Mouse (Mus musculus): ENCODE data around the gene Cog8. TPM values are rescaled to one million over a fixed set of nuclear protein-coding genes. Genes with fewer than 3 reads are reported as not detected.

The Cog8 gene
- polyA plus RNA-seq, 1 experiment from 2014 or later, result 34.2 TPM

- WGBS, result 5% methylated on average over 66 of the region's 66 CpGs
These were observed 25.6 kb downstream of the Cog8 start, which contains the start of gene Vps4a for GRCm38 (mm10) chr8:107030650-107031576. TSS of gene Vps4a (plus strand) at chr8:107031222.

GRCm38 (mm10) chr8:107030058-107030457 is 26.4 kb downstream of the Cog8 start:
- Histone ChIP-seq H3K4me3 (ENCODE audit: low read depth, low read length) (no peak overlapping the region), H3K27ac (ENCODE audit: low read depth, low read length) (no peak overlapping the region), H3K36me3 (ENCODE audit: control insufficient read depth, insufficient read depth, low read length) (no peaks in the 10 kb centered on the region), H3K27me3 (replicated peaks; ENCODE audit: control insufficient read depth, insufficient read depth, low read length) (no peaks in the 10 kb centered on the region), H3K4me1 (ENCODE audit: control insufficient read depth, insufficient read depth, low read length) (peaks cover 10% of the 10 kb centered on the region), H3K9ac (ENCODE audit: low read length) (no peak overlapping the region), H3K4me2 (ENCODE audit: low read length) (no peak overlapping the region), H3K9me3 (replicated peaks; ENCODE audit: control insufficient read depth, low read length) (no peaks in the 10 kb centered on the region)
- no peak for ATAC-seq
- DNase-seq (ENCODE audit: low spot score), result no peak
- 76% methylated on average over 5 of the region's 5 CpGs for WGBS

More at GRCm38 (mm10) chr8:107030650-107031576, 25.6 kb downstream of the Cog8 start, which contains the start of gene Vps4a:
- Histone ChIP-seq H3K27ac (ENCODE audit: low read depth, low read length) (peak within 1 kb of the TSS; percentile 69), H3K4me3 (ENCODE audit: low read depth, low read length) (peak within 1 kb of the TSS; percentile 92), H3K4me2 (ENCODE audit: low read length) (peak within 1 kb of the TSS; percentile 84), H3K27me3 (replicated peaks; ENCODE audit: control insufficient read depth, insufficient read depth, low read length) (no peaks in the 10 kb centered on the region), H3K36me3 (ENCODE audit: control insufficient read depth, insufficient read depth, low read length) (peaks cover 5% of the 10 kb centered on the region; the same call in 1 of the 2 replicates), H3K9me3 (replicated peaks; ENCODE audit: control insufficient read depth, low read length) (no peaks in the 10 kb centered on the region), H3K4me1 (ENCODE audit: control insufficient read depth, insufficient read depth, low read length) (peaks cover 10% of the 10 kb centered on the region), H3K9ac (ENCODE audit: low read length) (peak within 1 kb of the TSS; percentile 95)
- DNase-seq (ENCODE audit: low spot score) (peak; percentile 94), ATAC-seq (peak; percentile 98)

- 79% methylated on average over 3 of the region's 3 CpGs for WGBS
- H3K4me3 ChIP-seq (ENCODE audit: low read depth, low read length), result no peak overlapping the region
- H3K4me2 ChIP-seq (ENCODE audit: low read length), result no peak overlapping the region
- no peak overlapping the region for H3K27ac ChIP-seq (ENCODE audit: low read depth, low read length)
- no peak for DNase-seq (ENCODE audit: low spot score)
- no peaks in the 10 kb centered on the region for H3K9me3 ChIP-seq (replicated peaks; ENCODE audit: control insufficient read depth, low read length)
- H3K4me1 ChIP-seq (ENCODE audit: control insufficient read depth, insufficient read depth, low read length), result peaks cover 10% of the 10 kb centered on the region
- no peak for ATAC-seq
- no peak overlapping the region for H3K9ac ChIP-seq (ENCODE audit: low read length)
- H3K36me3 ChIP-seq (ENCODE audit: control insufficient read depth, insufficient read depth, low read length), result no peaks in the 10 kb centered on the region
- no peaks in the 10 kb centered on the region for H3K27me3 ChIP-seq (replicated peaks; ENCODE audit: control insufficient read depth, insufficient read depth, low read length)
These were observed 27.2 kb downstream of the Cog8 start for GRCm38 (mm10) chr8:107029310-107029709.

GRCm38 (mm10) chr8:107023479-107023878 is 33.0 kb downstream of the Cog8 start:
- 91% methylated on average over 8 of the region's 8 CpGs for WGBS

GRCm38 (mm10) chr8:107014915-107015314 is 41.6 kb downstream of the Cog8 start:
- ATAC-seq, result no peak
- Histone ChIP-seq H3K4me3 (ENCODE audit: low read depth, low read length) (no peak overlapping the region), H3K4me2 (ENCODE audit: low read length) (no peak overlapping the region), H3K9me3 (replicated peaks; ENCODE audit: control insufficient read depth, low read length) (no peaks in the 10 kb centered on the region), H3K4me1 (ENCODE audit: control insufficient read depth, insufficient read depth, low read length) (no peaks in the 10 kb centered on the region), H3K27ac (ENCODE audit: low read depth, low read length) (no peak overlapping the region), H3K9ac (ENCODE audit: low read length) (no peak overlapping the region), H3K27me3 (replicated peaks; ENCODE audit: control insufficient read depth, insufficient read depth, low read length) (no peaks in the 10 kb centered on the region), H3K36me3 (ENCODE audit: control insufficient read depth, insufficient read depth, low read length) (no peaks in the 10 kb centered on the region)
- 88% methylated on average over 1 of the region's 1 CpGs for WGBS
- DNase-seq (ENCODE audit: low spot score), result no peak

More at GRCm38 (mm10) chr8:107023479-107023878, 33.0 kb downstream of the Cog8 start:
- no peak overlapping the region for H3K9ac ChIP-seq (ENCODE audit: low read length)
- no peaks in the 10 kb centered on the region for H3K36me3 ChIP-seq (ENCODE audit: control insufficient read depth, insufficient read depth, low read length)
- DNase-seq (ENCODE audit: low spot score) (no peak), ATAC-seq (no peak)
- no peak overlapping the region for H3K4me2 ChIP-seq (ENCODE audit: low read length)
- no peaks in the 10 kb centered on the region for H3K4me1 ChIP-seq (ENCODE audit: control insufficient read depth, insufficient read depth, low read length)
- H3K27ac ChIP-seq (ENCODE audit: low read depth, low read length), result no peak overlapping the region
- H3K9me3 ChIP-seq (replicated peaks; ENCODE audit: control insufficient read depth, low read length), result no peaks in the 10 kb centered on the region
- no peak overlapping the region for H3K4me3 ChIP-seq (ENCODE audit: low read depth, low read length)
- no peaks in the 10 kb centered on the region for H3K27me3 ChIP-seq (replicated peaks; ENCODE audit: control insufficient read depth, insufficient read depth, low read length)

GRCm38 (mm10) chr8:107012666-107013065 is 43.8 kb downstream of the Cog8 start:
- no peak overlapping the region for H3K4me2 ChIP-seq (ENCODE audit: low read length)
- H3K27ac ChIP-seq (ENCODE audit: low read depth, low read length), result no peak overlapping the region
- WGBS, result 88% methylated on average over 2 of the region's 2 CpGs
- no peak for ATAC-seq
- H3K9me3 ChIP-seq (replicated peaks; ENCODE audit: control insufficient read depth, low read length), result no peaks in the 10 kb centered on the region
- no peak for DNase-seq (ENCODE audit: low spot score)
- H3K4me1 ChIP-seq (ENCODE audit: control insufficient read depth, insufficient read depth, low read length), result no peaks in the 10 kb centered on the region
- no peaks in the 10 kb centered on the region for H3K27me3 ChIP-seq (replicated peaks; ENCODE audit: control insufficient read depth, insufficient read depth, low read length)
- H3K36me3 ChIP-seq (ENCODE audit: control insufficient read depth, insufficient read depth, low read length), result no peaks in the 10 kb centered on the region
- H3K4me3 ChIP-seq (ENCODE audit: low read depth, low read length), result no peak overlapping the region
- H3K9ac ChIP-seq (ENCODE audit: low read length), result no peak overlapping the region

- Histone ChIP-seq H3K9me3 (replicated peaks; ENCODE audit: control insufficient read depth, low read length) (no peaks in the 10 kb centered on the region), H3K4me1 (ENCODE audit: control insufficient read depth, insufficient read depth, low read length) (no peaks in the 10 kb centered on the region), H3K4me2 (ENCODE audit: low read length) (no peak overlapping the region), H3K27me3 (replicated peaks; ENCODE audit: control insufficient read depth, insufficient read depth, low read length) (no peaks in the 10 kb centered on the region), H3K27ac (ENCODE audit: low read depth, low read length) (no peak overlapping the region), H3K4me3 (ENCODE audit: low read depth, low read length) (no peak overlapping the region), H3K36me3 (ENCODE audit: control insufficient read depth, insufficient read depth, low read length) (no peaks in the 10 kb centered on the region), H3K9ac (ENCODE audit: low read length) (no peak overlapping the region)
- ATAC-seq, result no peak
- WGBS, result 95% methylated on average over 3 of the region's 3 CpGs
- DNase-seq (ENCODE audit: low spot score), result no peak
These were observed 48.7 kb downstream of the Cog8 start for GRCm38 (mm10) chr8:107007795-107008194.

GRCm38 (mm10) chr8:107002532-107002931 is 54.0 kb downstream of the Cog8 start:
- H3K4me2 ChIP-seq (ENCODE audit: low read length), result no peak overlapping the region
- H3K9ac ChIP-seq (ENCODE audit: low read length), result no peak overlapping the region
- DNase-seq (ENCODE audit: low spot score) (peak; percentile 93), ATAC-seq (peak; percentile 82)
- no peaks in the 10 kb centered on the region for H3K27me3 ChIP-seq (replicated peaks; ENCODE audit: control insufficient read depth, insufficient read depth, low read length)
- no peaks in the 10 kb centered on the region for H3K36me3 ChIP-seq (ENCODE audit: control insufficient read depth, insufficient read depth, low read length)
- H3K27ac ChIP-seq (ENCODE audit: low read depth, low read length), result no peak overlapping the region
- no peaks in the 10 kb centered on the region for H3K4me1 ChIP-seq (ENCODE audit: control insufficient read depth, insufficient read depth, low read length)
- H3K4me3 ChIP-seq (ENCODE audit: low read depth, low read length), result no peak overlapping the region
- 36% methylated on average over 5 of the region's 5 CpGs for WGBS
- H3K9me3 ChIP-seq (replicated peaks; ENCODE audit: control insufficient read depth, low read length), result no peaks in the 10 kb centered on the region

GRCm38 (mm10) chr8:106999068-106999467 is 57.4 kb downstream of the Cog8 start:
- Histone ChIP-seq H3K4me1 (ENCODE audit: control insufficient read depth, insufficient read depth, low read length) (no peaks in the 10 kb centered on the region), H3K4me3 (ENCODE audit: low read depth, low read length) (no peak overlapping the region), H3K27ac (ENCODE audit: low read depth, low read length) (no peak overlapping the region), H3K4me2 (ENCODE audit: low read length) (no peak overlapping the region), H3K9ac (ENCODE audit: low read length) (no peak overlapping the region), H3K27me3 (replicated peaks; ENCODE audit: control insufficient read depth, insufficient read depth, low read length) (no peaks in the 10 kb centered on the region), H3K9me3 (replicated peaks; ENCODE audit: control insufficient read depth, low read length) (no peaks in the 10 kb centered on the region), H3K36me3 (ENCODE audit: control insufficient read depth, insufficient read depth, low read length) (no peaks in the 10 kb centered on the region)
- no peak for ATAC-seq
- 89% methylated on average over 1 of the region's 1 CpGs for WGBS
- DNase-seq (ENCODE audit: low spot score), result peak; percentile 34
